Mouse (Mus musculus) kidney, postnatal 36 days (tissue): ENCODE measurements around the gene Map1s.
A peak's percentile ranks its signal among the peaks of the same experiment; 100 is the strongest.
"Not testable (repeated sequence)": the region's sequence is repeated elsewhere in the genome, so short reads cannot be mapped to it uniquely, and the experiment has no call there.

Source experiments
- DNase-seq, 2 experiments: peaks; one replicate each; pipeline ENCODE4 v3.0.0; 2021 to 2022; ENCODE audit warnings: mixed read lengths in 2 of 2

Gene Map1s

GRCm38 (mm10) chr8:70879500-70879899, 26.2 kb upstream of the Map1s start:
- no peak for DNase-seq

DNA sequence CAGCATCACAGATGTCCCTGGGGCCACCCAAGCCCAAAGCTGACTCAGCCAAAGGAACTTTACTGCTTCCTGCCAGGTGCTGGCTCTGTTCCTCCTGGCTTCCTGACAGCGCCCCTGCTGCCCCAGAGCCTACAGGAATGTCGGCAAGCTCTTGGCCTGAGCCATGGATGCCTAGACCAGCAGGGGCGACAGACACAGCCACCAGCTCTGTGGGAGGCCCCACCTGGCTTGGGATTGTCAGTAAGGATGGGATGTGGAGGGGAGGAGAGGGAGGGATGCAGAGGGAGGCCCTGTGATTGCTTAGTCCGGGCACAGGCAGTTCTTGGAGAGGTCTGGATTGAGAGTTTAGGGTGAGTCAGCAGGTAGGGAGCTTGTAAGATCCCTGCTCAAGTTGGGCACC, 25.6 kb upstream of the Map1s start:
- DNase-seq: peak in 1 of 2 experiments; percentile 66

DNA sequence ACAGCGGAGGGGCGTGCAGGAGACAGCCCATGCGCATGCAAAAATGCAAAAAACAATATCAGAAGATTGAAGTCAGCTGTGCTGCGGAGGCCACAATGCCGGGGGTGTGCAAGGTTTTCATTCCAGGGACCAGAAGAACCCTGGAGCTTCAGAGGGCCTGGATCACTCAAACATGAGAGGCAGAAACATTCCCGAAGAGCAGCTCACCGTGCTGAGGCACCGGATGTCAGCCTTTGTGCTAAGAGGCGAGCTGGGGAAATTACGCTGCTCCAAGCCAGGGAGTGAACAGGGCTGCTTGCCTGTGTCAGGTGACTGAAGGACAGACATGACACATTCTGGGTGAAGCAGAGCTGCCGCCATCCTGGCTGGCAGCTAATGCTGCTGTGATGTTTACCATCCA, 25.2 kb upstream of the Map1s start:
- DNase-seq: no peak

DNA sequence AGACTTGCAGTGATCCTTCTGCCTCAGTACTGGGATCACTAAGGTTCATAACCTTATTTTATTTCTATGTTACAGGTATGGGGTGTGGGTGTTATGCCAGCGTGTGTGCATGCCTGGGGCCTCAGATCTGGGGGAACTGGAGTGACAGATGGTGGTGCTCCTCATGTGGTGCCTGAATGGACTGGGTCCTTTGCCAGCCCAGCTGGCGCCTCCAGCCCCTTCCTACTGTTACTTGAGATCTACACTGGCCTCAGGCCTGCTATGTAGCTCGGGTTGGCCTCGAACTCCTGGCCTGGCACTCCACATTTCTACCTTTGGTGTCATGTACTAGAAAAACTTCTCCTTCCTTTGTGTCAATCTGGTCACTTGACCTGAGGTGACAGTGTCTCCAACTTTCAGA, 21.5 kb upstream of the Map1s start:
- no peak for DNase-seq

GRCm38 (mm10) chr8:70884683-70885082, 21.0 kb upstream of the Map1s start:
- DNase-seq: no peak

- peak in 1 of 2 experiments; percentile 65 for DNase-seq
Measured at GRCm38 (mm10) chr8:70885612-70886011, 20.1 kb upstream of the Map1s start.

GRCm38 (mm10) chr8:70887669-70888068, 18.1 kb upstream of the Map1s start:
- DNase-seq: peak in 1 of 2 experiments; percentile 68

- DNase-seq: peak; percentile 34 to 50
Measured at GRCm38 (mm10) chr8:70890656-70891055, 15.1 kb upstream of the Map1s start.

- peak; percentile 73 to 83 for DNase-seq
Measured at GRCm38 (mm10) chr8:70891356-70891755, 14.4 kb upstream of the Map1s start.

- DNase-seq: no peak
Measured at GRCm38 (mm10) chr8:70892022-70892895, 13.5 kb upstream of the Map1s start, which contains the start of gene Slc5a5. TSS of gene Slc5a5 (minus strand) at chr8:70892757.

GRCm38 (mm10) chr8:70892896-70893655, 12.7 kb upstream of the Map1s start:
- no peak for DNase-seq

- DNase-seq: peak; percentile 79 to 91
Measured at GRCm38 (mm10) chr8:70893656-70894384, 11.9 kb upstream of the Map1s start.

- no peak for DNase-seq
Measured at GRCm38 (mm10) chr8:70894385-70894720, 11.4 kb upstream of the Map1s start.

GRCm38 (mm10) chr8:70894771-70895545, 10.8 kb upstream of the Map1s start:
- no peak for DNase-seq

- not testable (repeated sequence) for DNase-seq
Measured at GRCm38 (mm10) chr8:70895571-70896259, 10.0 kb upstream of the Map1s start.

GRCm38 (mm10) chr8:70896316-70897020, 9.3 kb upstream of the Map1s start:
- no peak for DNase-seq

GRCm38 (mm10) chr8:70897021-70897680, 8.6 kb upstream of the Map1s start, which contains the start of gene Rpl18a:
TSS of gene Rpl18a (minus strand) at chr8:70897412.
- peak; percentile 96 to 99 for DNase-seq

DNA sequence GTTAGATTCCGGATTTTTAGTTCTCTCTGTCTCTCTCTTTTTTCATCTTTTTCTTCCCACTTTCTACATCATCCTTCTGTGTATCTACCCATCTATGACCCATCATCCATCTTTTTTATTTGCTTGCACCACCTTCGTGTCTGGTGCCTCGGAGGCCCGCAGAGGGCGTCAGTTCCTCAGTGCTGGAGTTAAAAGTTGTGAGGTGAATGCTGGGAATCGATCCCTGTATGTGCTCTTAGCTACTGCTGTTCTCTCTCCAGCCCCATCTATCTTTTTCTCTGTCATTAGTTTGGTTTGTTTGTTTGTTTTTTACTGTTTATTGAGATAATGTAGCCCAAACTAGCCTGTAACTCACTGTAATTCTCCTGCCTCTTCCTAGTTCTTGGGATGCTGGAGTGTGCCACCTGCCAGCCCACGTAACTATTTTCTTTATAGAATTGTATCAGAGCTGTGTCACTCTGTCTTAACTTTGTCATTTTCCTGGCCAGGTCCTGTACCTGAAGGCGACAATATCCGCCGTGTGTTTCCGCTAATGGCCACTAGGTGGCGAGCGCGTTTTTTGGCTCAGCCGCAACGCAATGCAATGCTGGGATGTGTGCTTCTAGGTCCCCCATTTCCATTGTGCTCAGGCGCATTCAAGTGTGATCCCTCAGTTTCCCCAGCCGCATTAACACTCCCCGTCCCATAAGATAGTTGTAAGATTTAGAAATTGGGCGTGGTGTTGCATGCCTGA, 7.9 kb upstream of the Map1s start:
- DNase-seq: peak; percentile 81 to 92

- DNase-seq: no peak
Measured at GRCm38 (mm10) chr8:70898661-70899198, 7.0 kb upstream of the Map1s start.
